Mouse (Mus musculus): ENCODE measurements at regions not wholly inside any gene's neighbourhood (a gene's known extent, or its start where the extent isn't known, plus 50 kb on each side); places are given as distances from the start of the nearest gene placed in this dataset.

DNA sequence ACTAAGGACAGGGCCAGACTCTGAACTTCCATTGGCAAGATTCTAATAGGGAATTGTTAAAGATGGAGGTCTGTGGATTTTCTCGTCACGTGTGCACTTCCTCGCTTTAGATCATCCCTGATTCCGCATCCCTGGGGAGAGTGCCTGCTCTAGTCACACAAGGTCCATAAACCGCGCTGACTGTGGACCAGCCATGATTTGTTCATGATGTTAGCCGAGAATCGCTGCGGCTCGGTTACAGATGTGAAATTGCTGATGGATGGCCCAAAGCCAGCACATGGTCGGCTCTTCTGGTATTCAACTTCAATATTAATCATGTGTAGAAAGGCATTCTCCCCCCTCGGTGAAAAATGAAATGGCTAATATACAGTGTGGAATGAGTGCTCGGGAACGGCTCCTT is 387.6 kb upstream of the Nfe2l3 start:
- Histone ChIP-seq H3K79me2 (replicated peaks; ENCODE audit: control insufficient read depth, extremely low read depth, insufficient read depth, poor library complexity, severe bottlenecking) (no peaks in the 10 kb centered on the region), H3K27me3 (replicated peaks) (no peaks in the 10 kb centered on the region), H3K4me3 (replicated peaks in 1 of 3; ENCODE audit: low read depth in 2 of 3, low read length in 2 of 3, poor library complexity in 1 of 3) (no peak overlapping the region), H3K9ac (ENCODE audit: insufficient read depth, low read depth) (no peak overlapping the region), H3K9me3 (replicated peaks; ENCODE audit: low read length) (no peaks in the 10 kb centered on the region), H3K27ac (ENCODE audit: insufficient read depth, low read depth) (no peak overlapping the region), H3K4me2 (ENCODE audit: insufficient read depth, low read depth, poor library complexity, severe bottlenecking) (no peak overlapping the region), H3K36me3 (replicated peaks in 1 of 2; ENCODE audit: control insufficient read depth in 1 of 2, insufficient read depth in 1 of 2, low read length in 1 of 2) (no peaks in the 10 kb centered on the region), H3K4me1 (ENCODE audit: control insufficient read depth in 1 of 2, insufficient read depth in 2 of 2) (no peaks in the 10 kb centered on the region)
- dilution Hi-C loops (cut with MboI; ENCODE audit: extremely low pct_ligation_motif_present, extremely low pct_unique_long_range_greater_than_20kb, low sequenced_read_pairs) (no loop called here), in situ Hi-C loops (cut with MboI; ENCODE audit: low pct_ligation_motif_present, low pct_unique_long_range_greater_than_20kb, low sequenced_read_pairs) (no loop called here)
- DNase-seq (ENCODE audit: extremely low read depth), result no peak
- TF ChIP-seq CHD2 (IDR thresholded peaks at IDR 0.05; ENCODE audit: low read length), result no peak

DNA sequence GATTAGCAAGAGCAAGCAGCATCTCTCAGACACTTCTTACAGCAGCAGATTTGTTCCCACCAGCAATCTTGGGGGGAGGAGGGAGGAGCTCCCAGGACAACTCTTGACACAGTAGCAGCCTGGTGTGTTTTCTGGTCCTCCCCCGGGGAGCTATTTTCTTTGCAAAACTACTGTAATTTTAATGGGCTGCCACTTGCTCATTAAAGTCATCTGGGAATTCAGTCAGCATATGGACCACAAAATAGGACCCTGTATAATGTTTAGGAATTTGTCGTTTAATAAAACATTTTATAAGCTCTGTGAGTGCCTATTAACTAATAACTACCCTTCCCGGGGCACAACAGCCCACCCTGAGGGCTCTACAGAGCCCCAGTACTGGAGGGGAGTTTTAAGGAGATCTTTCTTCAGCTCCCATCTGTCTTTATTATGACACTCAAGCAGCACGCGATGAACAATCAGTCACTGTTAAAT is 380.0 kb upstream of the Nfe2l3 start:
- dilution Hi-C loops (cut with MboI; ENCODE audit: extremely low pct_ligation_motif_present, extremely low pct_unique_long_range_greater_than_20kb, low sequenced_read_pairs), result no loop called here
- Histone ChIP-seq H3K9ac (ENCODE audit: insufficient read depth, low read depth) (no peak overlapping the region), H3K9me3 (replicated peaks; ENCODE audit: low read length) (no peaks in the 10 kb centered on the region), H3K4me3 (replicated peaks in 1 of 3; ENCODE audit: low read depth in 2 of 3, low read length in 2 of 3, poor library complexity in 1 of 3) (no peak overlapping the region), H3K4me1 (ENCODE audit: control insufficient read depth in 1 of 2, insufficient read depth in 2 of 2) (no peaks in the 10 kb centered on the region), H3K4me2 (ENCODE audit: insufficient read depth, low read depth, poor library complexity, severe bottlenecking) (no peak overlapping the region), H3K36me3 (replicated peaks in 1 of 2; ENCODE audit: control insufficient read depth in 1 of 2, insufficient read depth in 1 of 2, low read length in 1 of 2) (no peaks in the 10 kb centered on the region), H3K27ac (ENCODE audit: insufficient read depth, low read depth) (no peak overlapping the region), H3K27me3 (replicated peaks) (peaks cover 3% of the 10 kb centered on the region), H3K79me2 (replicated peaks; ENCODE audit: control insufficient read depth, extremely low read depth, insufficient read depth, poor library complexity, severe bottlenecking) (no peaks in the 10 kb centered on the region)
- in situ Hi-C loops (cut with MboI; ENCODE audit: low pct_ligation_motif_present, low pct_unique_long_range_greater_than_20kb, low sequenced_read_pairs), result no loop called here
- TF ChIP-seq TBP (conservative IDR thresholded peaks at IDR 0.05; ENCODE audit: low read depth, low read length), result no peak
- no peak for TF ChIP-seq CHD2 (IDR thresholded peaks at IDR 0.05; ENCODE audit: low read length)
- TF ChIP-seq ETS1 (conservative IDR thresholded peaks at IDR 0.05; ENCODE audit: low read depth, low read length), result no peak
- TF ChIP-seq ZMIZ1 (IDR thresholded peaks at IDR 0.05; ENCODE audit: low read depth, low read length), result no peak
- DNase-seq (ENCODE audit: extremely low read depth), result no peak

DNA sequence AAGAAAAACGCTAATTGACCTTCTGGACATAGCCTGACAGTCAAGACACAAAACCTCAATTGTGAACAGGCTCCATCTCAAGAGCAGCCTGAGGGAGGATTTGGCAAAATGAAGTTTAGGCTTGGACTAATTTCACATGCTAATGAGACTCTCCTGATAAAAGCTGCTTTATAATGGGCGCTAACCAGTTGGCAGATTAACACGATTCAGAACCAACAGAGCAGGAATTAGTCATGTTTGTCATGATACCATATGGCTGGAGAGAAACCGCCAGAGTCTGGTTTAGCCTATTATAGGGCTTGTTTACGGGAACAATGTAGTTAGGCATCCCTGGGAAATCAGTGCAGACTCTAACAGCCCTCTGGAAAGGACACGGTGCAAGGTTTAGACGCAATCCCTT is 375.2 kb upstream of the Nfe2l3 start:
- Histone ChIP-seq H3K4me2 (ENCODE audit: insufficient read depth, low read depth, poor library complexity, severe bottlenecking) (no peak overlapping the region), H3K36me3 (replicated peaks in 1 of 2; ENCODE audit: control insufficient read depth in 1 of 2, insufficient read depth in 1 of 2, low read length in 1 of 2) (no peaks in the 10 kb centered on the region), H3K27ac (ENCODE audit: insufficient read depth, low read depth) (no peak overlapping the region), H3K4me1 (ENCODE audit: control insufficient read depth in 1 of 2, insufficient read depth in 2 of 2) (peaks cover 0 to 2% of the 10 kb centered on the region in 2 experiments; a peak in 1 of 4 replicates), H3K9ac (ENCODE audit: insufficient read depth, low read depth) (no peak overlapping the region), H3K4me3 (replicated peaks in 1 of 3; ENCODE audit: low read depth in 2 of 3, low read length in 2 of 3, poor library complexity in 1 of 3) (no peak overlapping the region), H3K79me2 (replicated peaks; ENCODE audit: control insufficient read depth, extremely low read depth, insufficient read depth, poor library complexity, severe bottlenecking) (no peaks in the 10 kb centered on the region), H3K27me3 (replicated peaks) (peaks cover 3% of the 10 kb centered on the region), H3K9me3 (replicated peaks; ENCODE audit: low read length) (no peaks in the 10 kb centered on the region)
- TF ChIP-seq POLR2AphosphoS2 (IDR thresholded peaks at IDR 0.05; ENCODE audit: low read depth, low read length) (no peak), ZC3H11A (IDR thresholded peaks at IDR 0.05; ENCODE audit: low read depth, low read length) (no peak), ZMIZ1 (IDR thresholded peaks at IDR 0.05; ENCODE audit: low read depth, low read length) (no peak), HCFC1 (IDR thresholded peaks at IDR 0.05; ENCODE audit: low read depth, low read length) (no peak), CTCF (conservative IDR thresholded peaks at IDR 0.05 in 1 of 2, IDR thresholded peaks at IDR 0.05 in 1 of 2; ENCODE audit: low read depth in 2 of 2, low read length in 2 of 2) (no peak), GABPA (IDR thresholded peaks at IDR 0.05; ENCODE audit: insufficient replicate concordance, low read depth, low read length) (no peak), KAT2A (IDR thresholded peaks at IDR 0.05; ENCODE audit: insufficient replicate concordance, low read length) (no peak), BHLHE40 (IDR thresholded peaks at IDR 0.05; ENCODE audit: low read depth, low read length) (no peak)
- in situ Hi-C loops (cut with MboI; ENCODE audit: low pct_ligation_motif_present, low pct_unique_long_range_greater_than_20kb, low sequenced_read_pairs), result no loop called here
- dilution Hi-C loops (cut with MboI; ENCODE audit: extremely low pct_ligation_motif_present, extremely low pct_unique_long_range_greater_than_20kb, low sequenced_read_pairs), result no loop called here
- no peak for DNase-seq (ENCODE audit: extremely low read depth)
